Mouse (Mus musculus) liver, adult (tissue): ENCODE results near the gene Mapk8ip3.

Experiments
- GATA4 ChIP-seq: IDR thresholded peaks from 2 replicates; pipeline ENCODE4 v1.6.1; 2014; ENCODE audit warnings: mild to moderate bottlenecking, low read length; ENCODE audit not compliant: insufficient replicate concordance

The Mapk8ip3 gene

GRCm38 (mm10) chr17:24913984-24914383 lies 22.8 kb downstream of the Mapk8ip3 start:
- no peak for TF ChIP-seq GATA4

- no peak for TF ChIP-seq GATA4
Observed at GRCm38 (mm10) chr17:24907591-24907990, 29.2 kb downstream of the Mapk8ip3 start.

- TF ChIP-seq GATA4: no peak
Observed at GRCm38 (mm10) chr17:24903767-24904166, 33.0 kb downstream of the Mapk8ip3 start.

GRCm38 (mm10) chr17:24902671-24903474 lies 33.9 kb downstream of the Mapk8ip3 start:
- no peak for TF ChIP-seq GATA4

- no peak for TF ChIP-seq GATA4
Observed at GRCm38 (mm10) chr17:24902124-24902523, 34.7 kb downstream of the Mapk8ip3 start.

- no peak for TF ChIP-seq GATA4
Observed at GRCm38 (mm10) chr17:24900014-24900413, 36.8 kb downstream of the Mapk8ip3 start.

GRCm38 (mm10) chr17:24899153-24899552 lies 37.6 kb downstream of the Mapk8ip3 start:
- no peak for TF ChIP-seq GATA4

- TF ChIP-seq GATA4: no peak
Observed at GRCm38 (mm10) chr17:24898041-24898854, 38.5 kb downstream of the Mapk8ip3 start.

- no peak for TF ChIP-seq GATA4
Observed at GRCm38 (mm10) chr17:24897600-24897999, 39.2 kb downstream of the Mapk8ip3 start.

GRCm38 (mm10) chr17:24896993-24897269 lies 39.8 kb downstream of the Mapk8ip3 start:
- no peak for TF ChIP-seq GATA4

- no peak for TF ChIP-seq GATA4
Observed at GRCm38 (mm10) chr17:24896241-24896992, 40.4 kb downstream of the Mapk8ip3 start, which contains the start of gene Nme3. Gene Nme3 (plus strand): TSS chr17:24896500.

- no peak for TF ChIP-seq GATA4
Observed at GRCm38 (mm10) chr17:24895571-24896240, 41.1 kb downstream of the Mapk8ip3 start.

GRCm38 (mm10) chr17:24894995-24895547 lies 41.7 kb downstream of the Mapk8ip3 start, which contains the start of the genes Eme2 and Mrps34:
Gene Eme2 (minus strand): TSS chr17:24895087.
Gene Mrps34 (plus strand): TSS chr17:24895116.
- TF ChIP-seq GATA4: no peak; the same call in 1 of the 2 replicates

- TF ChIP-seq GATA4: no peak
Observed at GRCm38 (mm10) chr17:24894061-24894994, 42.4 kb downstream of the Mapk8ip3 start.

- no peak for TF ChIP-seq GATA4
Observed at GRCm38 (mm10) chr17:24893276-24893675, 43.5 kb downstream of the Mapk8ip3 start.
